Mouse (Mus musculus): ENCODE measurements at regions not wholly inside any gene's neighbourhood (a gene's known extent, or its start where the extent isn't known, plus 50 kb on each side); places are given as distances from the start of the nearest gene placed in this dataset.
"Not testable (repeated sequence)": the region's sequence is repeated elsewhere in the genome, so short reads cannot be mapped to it uniquely, and the experiment has no call there.

- H3K4me3 ChIP-seq, result no peak overlapping the region
- no peak overlapping the region for H3K27ac ChIP-seq
- no peaks in the 10 kb centered on the region for H3K9me3 ChIP-seq (replicated peaks)
- no peaks in the 10 kb centered on the region for H3K4me1 ChIP-seq
- 80% methylated on average over 9 of the region's 9 CpGs for WGBS
- no peak for DNase-seq (ENCODE audit: low spot score)
- H3K36me3 ChIP-seq, result no peaks in the 10 kb centered on the region
- H3K27me3 ChIP-seq (ENCODE audit: low read depth, poor library complexity, severe bottlenecking), result no peaks in the 10 kb centered on the region
Measured at GRCm38 (mm10) chr5:117040878-117041277, 75.0 kb downstream of the Suds3 start.

- Histone ChIP-seq H3K4me3 (no peak overlapping the region), H3K27me3 (ENCODE audit: low read depth, poor library complexity, severe bottlenecking) (no peaks in the 10 kb centered on the region), H3K4me1 (no peaks in the 10 kb centered on the region), H3K9me3 (replicated peaks) (no peaks in the 10 kb centered on the region), H3K27ac (no peak overlapping the region), H3K36me3 (no peaks in the 10 kb centered on the region)
- 23% methylated on average over 3 of the region's 3 CpGs for whole genome bisulfite sequencing
- no peak for DNase-seq (ENCODE audit: low spot score)
Measured at GRCm38 (mm10) chr5:117037261-117037660, 78.7 kb downstream of the Suds3 start.

GRCm38 (mm10) chr5:117032130-117032529 lies 83.8 kb downstream of the Suds3 start:
- no peak overlapping the region for H3K4me3 ChIP-seq
- WGBS, result 87% methylated on average over 10 of the region's 10 CpGs

GRCm38 (mm10) chr5:117025689-117026383 lies 90.1 kb downstream of the Suds3 start:
- no peaks in the 10 kb centered on the region for H3K4me1 ChIP-seq
- WGBS, result 89% methylated on average over 13 of the region's 13 CpGs
- DNase-seq (ENCODE audit: low spot score), result no peak

More at GRCm38 (mm10) chr5:117032130-117032529, 83.8 kb downstream of the Suds3 start:
- Histone ChIP-seq H3K27me3 (ENCODE audit: low read depth, poor library complexity, severe bottlenecking) (no peaks in the 10 kb centered on the region), H3K9me3 (replicated peaks) (no peaks in the 10 kb centered on the region), H3K4me1 (no peaks in the 10 kb centered on the region), H3K36me3 (no peaks in the 10 kb centered on the region), H3K27ac (no peak overlapping the region)
- no peak for DNase-seq (ENCODE audit: low spot score)

GRCm38 (mm10) chr5:117018419-117019150 lies 97.3 kb downstream of the Suds3 start:
- H3K27ac ChIP-seq, result no peak overlapping the region
- no peaks in the 10 kb centered on the region for H3K27me3 ChIP-seq (ENCODE audit: low read depth, poor library complexity, severe bottlenecking)
- no peaks in the 10 kb centered on the region for H3K4me1 ChIP-seq
- no peak for DNase-seq (ENCODE audit: low spot score)
- WGBS, result 85% methylated on average over 6 of the region's 6 CpGs
- H3K9me3 ChIP-seq (replicated peaks), result no peaks in the 10 kb centered on the region
- no peaks in the 10 kb centered on the region for H3K36me3 ChIP-seq
- H3K4me3 ChIP-seq, result no peak overlapping the region

More at GRCm38 (mm10) chr5:117025689-117026383, 90.1 kb downstream of the Suds3 start:
- Histone ChIP-seq H3K9me3 (replicated peaks) (no peaks in the 10 kb centered on the region), H3K27ac (no peak overlapping the region), H3K36me3 (no peaks in the 10 kb centered on the region), H3K27me3 (ENCODE audit: low read depth, poor library complexity, severe bottlenecking) (no peaks in the 10 kb centered on the region), H3K4me3 (no peak overlapping the region)

GRCm38 (mm10) chr5:117011128-117011527 lies 104.8 kb downstream of the Suds3 start:
- no peaks in the 10 kb centered on the region for H3K36me3 ChIP-seq
- no peak overlapping the region for H3K27ac ChIP-seq
- 92% methylated on average over 7 of the region's 7 CpGs for WGBS
- no peak overlapping the region for H3K4me3 ChIP-seq
- no peaks in the 10 kb centered on the region for H3K27me3 ChIP-seq (ENCODE audit: low read depth, poor library complexity, severe bottlenecking)
- DNase-seq (ENCODE audit: low spot score), result no peak
- H3K4me1 ChIP-seq, result no peaks in the 10 kb centered on the region
- no peaks in the 10 kb centered on the region for H3K9me3 ChIP-seq (replicated peaks)

GRCm38 (mm10) chr5:117000770-117001201 lies 115.1 kb downstream of the Suds3 start:
- WGBS, result 88% methylated on average over 20 of the region's 20 CpGs
- no peaks in the 10 kb centered on the region for H3K36me3 ChIP-seq
- no peaks in the 10 kb centered on the region for H3K4me1 ChIP-seq
- DNase-seq (ENCODE audit: low spot score), result no peak
- H3K4me3 ChIP-seq, result no peak overlapping the region
- no peak overlapping the region for H3K27ac ChIP-seq
- H3K9me3 ChIP-seq (replicated peaks), result no peaks in the 10 kb centered on the region
- H3K27me3 ChIP-seq (ENCODE audit: low read depth, poor library complexity, severe bottlenecking), result no peaks in the 10 kb centered on the region

GRCm38 (mm10) chr5:116994508-116994907 lies 121.4 kb downstream of the Suds3 start:
- H3K27me3 ChIP-seq (ENCODE audit: low read depth, poor library complexity, severe bottlenecking), result no peaks in the 10 kb centered on the region
- no peaks in the 10 kb centered on the region for H3K9me3 ChIP-seq (replicated peaks)
- no peak for DNase-seq (ENCODE audit: low spot score)
- H3K27ac ChIP-seq, result no peak overlapping the region
- no peaks in the 10 kb centered on the region for H3K36me3 ChIP-seq
- no peaks in the 10 kb centered on the region for H3K4me1 ChIP-seq
- H3K4me3 ChIP-seq, result no peak overlapping the region
- 64% methylated on average over 5 of the region's 5 CpGs for WGBS

GRCm38 (mm10) chr5:116993674-116994073 lies 122.2 kb downstream of the Suds3 start:
- H3K9me3 ChIP-seq (replicated peaks), result no peaks in the 10 kb centered on the region
- no peaks in the 10 kb centered on the region for H3K36me3 ChIP-seq
- no peak for DNase-seq (ENCODE audit: low spot score)
- 92% methylated on average over 1 of the region's 1 CpGs for WGBS
- no peak overlapping the region for H3K4me3 ChIP-seq
- H3K27ac ChIP-seq, result no peak overlapping the region
- no peaks in the 10 kb centered on the region for H3K27me3 ChIP-seq (ENCODE audit: low read depth, poor library complexity, severe bottlenecking)
- no peaks in the 10 kb centered on the region for H3K4me1 ChIP-seq

- no peaks in the 10 kb centered on the region for H3K36me3 ChIP-seq
- 89% methylated on average over 6 of the region's 6 CpGs for WGBS
- H3K27me3 ChIP-seq (ENCODE audit: low read depth, poor library complexity, severe bottlenecking), result no peaks in the 10 kb centered on the region
- no peak overlapping the region for H3K4me3 ChIP-seq
- DNase-seq (ENCODE audit: low spot score), result no peak
- no peaks in the 10 kb centered on the region for H3K4me1 ChIP-seq
- H3K27ac ChIP-seq, result no peak overlapping the region
- H3K9me3 ChIP-seq (replicated peaks), result no peaks in the 10 kb centered on the region
Measured at GRCm38 (mm10) chr5:116991461-116991860, 124.5 kb downstream of the Suds3 start.

- WGBS, result 93% methylated on average over 4 of the region's 4 CpGs
- H3K36me3 ChIP-seq; H3K27ac ChIP-seq; DNase-seq (ENCODE audit: low spot score); H3K4me3 ChIP-seq; H3K4me1 ChIP-seq; H3K9me3 ChIP-seq (replicated peaks); H3K27me3 ChIP-seq (ENCODE audit: low read depth, poor library complexity, severe bottlenecking): not testable (repeated sequence)
Measured at GRCm38 (mm10) chr5:116971474-116971873, 144.4 kb downstream of the Suds3 start.

- no peaks in the 10 kb centered on the region for H3K4me1 ChIP-seq
- H3K27me3 ChIP-seq (ENCODE audit: low read depth, poor library complexity, severe bottlenecking), result no peaks in the 10 kb centered on the region
- H3K27ac ChIP-seq, result no peak overlapping the region
- no peaks in the 10 kb centered on the region for H3K36me3 ChIP-seq
- WGBS, result 94% methylated on average over 7 of the region's 7 CpGs
- H3K9me3 ChIP-seq (replicated peaks), result no peaks in the 10 kb centered on the region
- no peak for DNase-seq (ENCODE audit: low spot score)
- H3K4me3 ChIP-seq, result no peak overlapping the region
Measured at GRCm38 (mm10) chr5:116964171-116964570, 151.7 kb downstream of the Suds3 start.

GRCm38 (mm10) chr5:116963106-116963505 lies 152.8 kb downstream of the Suds3 start:
- no peaks in the 10 kb centered on the region for H3K9me3 ChIP-seq (replicated peaks)
- 67% methylated on average over 2 of the region's 2 CpGs for WGBS
- no peak for DNase-seq (ENCODE audit: low spot score)

More at GRCm38 (mm10) chr5:116963106-116963505, 152.8 kb downstream of the Suds3 start:
- Histone ChIP-seq H3K4me3 (no peak overlapping the region), H3K27ac (no peak overlapping the region), H3K4me1 (no peaks in the 10 kb centered on the region), H3K36me3 (no peaks in the 10 kb centered on the region), H3K27me3 (ENCODE audit: low read depth, poor library complexity, severe bottlenecking) (no peaks in the 10 kb centered on the region)
